Mouse (Mus musculus): ENCODE measurements around the gene Fabp2. TPM values are rescaled to one million over a fixed set of nuclear protein-coding genes. Genes with fewer than 3 reads are reported as not detected.

Fabp2 gene
- not detected in 2 replicates for polyA plus RNA-seq (2012; rRNA removed)

- DNase-seq (ENCODE audit: low read depth): no peak
- TF ChIP-seq CTCF (IDR thresholded peaks at IDR 0.05; ENCODE audit: borderline replicate concordance, extremely low read depth, insufficient read depth, insufficient read length): no peak
- no peak for TF ChIP-seq POLR2A (IDR thresholded peaks at IDR 0.05; ENCODE audit: borderline replicate concordance, extremely low read depth, insufficient read depth, insufficient read length, poor library complexity, severe bottlenecking)
Observed at GRCm38 (mm10) chr3:122894772-122895171, at the start of gene Fabp2. Gene Fabp2, plus strand, starts transcription at chr3:122895072.

DNA sequence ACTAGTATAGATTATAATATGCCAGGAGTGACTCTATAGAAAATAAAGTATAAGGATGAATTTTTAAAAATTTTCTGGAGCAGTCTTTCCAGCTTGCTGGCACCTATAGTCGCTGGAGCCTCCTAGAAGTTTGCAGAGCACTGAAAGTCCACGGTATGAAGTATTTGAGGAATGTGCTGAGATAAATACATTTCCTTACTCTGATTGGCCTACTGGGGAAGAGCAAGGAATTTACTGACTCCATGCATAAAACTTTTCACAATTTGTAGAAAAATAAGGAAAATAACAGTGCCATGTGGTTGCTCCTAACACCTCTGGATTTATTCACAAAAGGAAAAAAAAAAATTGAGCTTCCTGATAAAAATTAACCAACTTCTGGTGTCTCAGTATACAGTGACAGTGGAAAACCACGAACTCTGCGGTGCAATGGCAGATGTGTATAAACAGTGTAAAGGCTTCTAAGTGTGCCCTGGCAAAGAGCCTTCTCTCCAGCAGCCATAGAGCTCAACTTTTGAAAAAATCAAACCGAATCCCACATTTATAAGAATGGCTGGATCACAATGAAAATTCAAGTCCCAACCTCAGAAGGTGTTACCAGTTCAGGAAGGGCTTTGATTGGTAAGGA, 46.4 kb upstream of the Fabp2 start:
- no peak for TF ChIP-seq CTCF (IDR thresholded peaks at IDR 0.05; ENCODE audit: borderline replicate concordance, extremely low read depth, insufficient read depth, insufficient read length)
- TF ChIP-seq POLR2A (IDR thresholded peaks at IDR 0.05; ENCODE audit: borderline replicate concordance, extremely low read depth, insufficient read depth, insufficient read length, poor library complexity, severe bottlenecking): no peak
- DNase-seq (ENCODE audit: low read depth): no peak

- TF ChIP-seq POLR2A (IDR thresholded peaks at IDR 0.05; ENCODE audit: borderline replicate concordance, extremely low read depth, insufficient read depth, insufficient read length, poor library complexity, severe bottlenecking) (no peak), CTCF (IDR thresholded peaks at IDR 0.05; ENCODE audit: borderline replicate concordance, extremely low read depth, insufficient read depth, insufficient read length) (no peak)
- DNase-seq (ENCODE audit: low read depth): no peak
Observed at GRCm38 (mm10) chr3:122855149-122855548, 39.7 kb upstream of the Fabp2 start.

- no peak for TF ChIP-seq CTCF (IDR thresholded peaks at IDR 0.05; ENCODE audit: borderline replicate concordance, extremely low read depth, insufficient read depth, insufficient read length)
- peak; percentile 18 for DNase-seq (ENCODE audit: low read depth)
Observed at GRCm38 (mm10) chr3:122859829-122860228, 35.0 kb upstream of the Fabp2 start.

- DNase-seq (ENCODE audit: low read depth): no peak
- TF ChIP-seq POLR2A (IDR thresholded peaks at IDR 0.05; ENCODE audit: borderline replicate concordance, extremely low read depth, insufficient read depth, insufficient read length, poor library complexity, severe bottlenecking) (no peak), CTCF (IDR thresholded peaks at IDR 0.05; ENCODE audit: borderline replicate concordance, extremely low read depth, insufficient read depth, insufficient read length) (no peak)
Observed at GRCm38 (mm10) chr3:122860573-122861498, 34.0 kb upstream of the Fabp2 start.

GRCm38 (mm10) chr3:122865092-122865491, 29.8 kb upstream of the Fabp2 start:
- TF ChIP-seq CTCF (IDR thresholded peaks at IDR 0.05; ENCODE audit: borderline replicate concordance, extremely low read depth, insufficient read depth, insufficient read length) (no peak), POLR2A (IDR thresholded peaks at IDR 0.05; ENCODE audit: borderline replicate concordance, extremely low read depth, insufficient read depth, insufficient read length, poor library complexity, severe bottlenecking) (no peak)
- no peak for DNase-seq (ENCODE audit: low read depth)

GRCm38 (mm10) chr3:122868270-122868669, 26.6 kb upstream of the Fabp2 start:
- no peak for DNase-seq (ENCODE audit: low read depth)
- TF ChIP-seq POLR2A (IDR thresholded peaks at IDR 0.05; ENCODE audit: borderline replicate concordance, extremely low read depth, insufficient read depth, insufficient read length, poor library complexity, severe bottlenecking) (no peak), CTCF (IDR thresholded peaks at IDR 0.05; ENCODE audit: borderline replicate concordance, extremely low read depth, insufficient read depth, insufficient read length) (no peak)

GRCm38 (mm10) chr3:122871596-122871995, 23.3 kb upstream of the Fabp2 start:
- TF ChIP-seq CTCF (IDR thresholded peaks at IDR 0.05; ENCODE audit: borderline replicate concordance, extremely low read depth, insufficient read depth, insufficient read length): no peak
- TF ChIP-seq POLR2A (IDR thresholded peaks at IDR 0.05; ENCODE audit: borderline replicate concordance, extremely low read depth, insufficient read depth, insufficient read length, poor library complexity, severe bottlenecking): no peak
- DNase-seq (ENCODE audit: low read depth): no peak

DNA sequence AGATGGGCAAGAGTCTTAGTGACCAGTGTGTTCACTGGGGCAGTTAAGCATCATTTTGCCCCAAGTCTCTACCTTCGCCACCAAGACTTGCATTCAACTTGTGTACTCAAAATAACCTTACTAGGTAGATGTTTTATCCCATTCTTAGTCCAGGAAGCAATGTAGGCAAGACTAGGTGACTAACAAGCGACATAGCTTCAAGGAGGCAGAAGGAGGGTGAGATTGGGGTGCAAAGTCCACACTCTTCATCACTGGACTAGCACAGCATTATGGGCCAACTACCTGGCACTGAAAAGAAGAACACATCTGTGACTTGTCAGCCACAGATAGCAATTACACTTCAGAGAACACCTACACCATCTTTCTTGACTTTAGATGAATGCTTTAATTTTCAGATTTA, 18.0 kb upstream of the Fabp2 start:
- no peak for TF ChIP-seq CTCF (IDR thresholded peaks at IDR 0.05; ENCODE audit: borderline replicate concordance, extremely low read depth, insufficient read depth, insufficient read length)
- TF ChIP-seq POLR2A (IDR thresholded peaks at IDR 0.05; ENCODE audit: borderline replicate concordance, extremely low read depth, insufficient read depth, insufficient read length, poor library complexity, severe bottlenecking): no peak
- no peak for DNase-seq (ENCODE audit: low read depth)

- no peak for DNase-seq (ENCODE audit: low read depth)
- TF ChIP-seq POLR2A (IDR thresholded peaks at IDR 0.05; ENCODE audit: borderline replicate concordance, extremely low read depth, insufficient read depth, insufficient read length, poor library complexity, severe bottlenecking) (no peak), CTCF (IDR thresholded peaks at IDR 0.05; ENCODE audit: borderline replicate concordance, extremely low read depth, insufficient read depth, insufficient read length) (no peak)
Observed at GRCm38 (mm10) chr3:122877543-122877942, 17.3 kb upstream of the Fabp2 start.

- no peak for DNase-seq (ENCODE audit: low read depth)
- no peak for TF ChIP-seq CTCF (IDR thresholded peaks at IDR 0.05; ENCODE audit: borderline replicate concordance, extremely low read depth, insufficient read depth, insufficient read length)
- no peak for TF ChIP-seq POLR2A (IDR thresholded peaks at IDR 0.05; ENCODE audit: borderline replicate concordance, extremely low read depth, insufficient read depth, insufficient read length, poor library complexity, severe bottlenecking)
Observed at GRCm38 (mm10) chr3:122878705-122879315, 16.1 kb upstream of the Fabp2 start.

Data from brain, embryonic 14.5 days (tissue).